Mouse (Mus musculus): Measurements from ENCODE around the gene Ndufaf3.

Gene Ndufaf3

GRCm38 (mm10) chr9:108517931-108518332 lies 49.3 kb downstream of the Ndufaf3 start:
- DNase-seq (ENCODE audit: low spot score): peak; percentile 64

- peak; percentile 82 for DNase-seq (ENCODE audit: low spot score)
Measured at GRCm38 (mm10) chr9:108517253-108517930, 49.8 kb downstream of the Ndufaf3 start.

GRCm38 (mm10) chr9:108516380-108517251 lies 50.6 kb downstream of the Ndufaf3 start, which contains the start of gene Qrich1:
Gene Qrich1, plus strand, starts transcription at chr9:108516806.
- peak; percentile 96 for DNase-seq (ENCODE audit: low spot score)
